Mouse (Mus musculus) induced T-regulatory cell, adult 2 months (primary cell): ENCODE results near the gene Rad9b.
A peak's percentile ranks its signal among the peaks of the same experiment; 100 is the strongest.

Experiments
- DNase-seq: peaks from one replicate; pipeline ENCODE4 v3.0.0-alpha.2; 2012; ENCODE audit warnings: low read depth

Gene Rad9b

GRCm38 (mm10) chr5:122353807-122354491, at the start of gene Rad9b, which contains the start of gene Vps29:
Gene Rad9b, minus strand, starts transcription at chr5:122354233.
Gene Vps29, plus strand, starts transcription at chr5:122354369.
- peak; percentile 100 for DNase-seq

DNA sequence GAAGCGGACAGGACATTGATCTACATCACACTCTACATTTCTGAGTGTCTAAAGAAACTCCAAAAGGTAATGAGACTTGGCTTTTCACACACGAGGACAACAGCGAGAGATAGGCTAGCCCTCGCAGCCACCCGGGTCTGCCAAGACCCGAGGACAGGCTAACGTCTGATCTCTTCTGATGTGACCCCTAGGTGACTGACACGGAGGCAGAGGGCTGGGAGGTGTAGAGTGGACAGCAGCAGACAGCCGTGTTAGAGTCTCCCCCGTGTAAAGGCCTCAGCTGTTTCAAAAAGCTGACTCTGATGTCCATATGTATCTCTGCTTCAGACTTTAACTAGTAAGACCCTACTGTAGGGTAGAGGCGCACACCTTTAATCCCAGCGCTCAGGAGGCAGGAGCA, 49.3 kb upstream of the Rad9b start:
- DNase-seq: no peak

- no peak for DNase-seq
Observed at GRCm38 (mm10) chr5:122402772-122403171, 48.7 kb upstream of the Rad9b start.

DNA sequence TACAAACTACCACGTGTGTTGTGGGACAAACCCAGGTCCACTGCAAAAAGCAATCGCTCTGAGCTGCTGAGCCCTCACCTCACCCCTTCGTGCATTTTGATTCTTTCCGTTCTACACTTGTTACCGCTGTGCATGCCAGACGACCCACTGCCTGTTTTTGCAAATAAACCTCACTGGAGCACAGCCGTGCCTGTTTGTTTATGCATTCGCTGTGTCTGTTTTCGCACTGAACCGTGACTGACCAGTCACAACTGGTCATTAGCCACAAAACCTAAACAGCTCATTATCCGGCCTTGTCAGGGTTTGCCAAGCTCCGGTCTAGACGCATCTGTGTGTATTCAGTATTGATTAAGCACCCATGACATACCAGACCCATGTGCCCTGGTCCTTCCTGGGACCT, 48.1 kb upstream of the Rad9b start:
- no peak for DNase-seq

DNA sequence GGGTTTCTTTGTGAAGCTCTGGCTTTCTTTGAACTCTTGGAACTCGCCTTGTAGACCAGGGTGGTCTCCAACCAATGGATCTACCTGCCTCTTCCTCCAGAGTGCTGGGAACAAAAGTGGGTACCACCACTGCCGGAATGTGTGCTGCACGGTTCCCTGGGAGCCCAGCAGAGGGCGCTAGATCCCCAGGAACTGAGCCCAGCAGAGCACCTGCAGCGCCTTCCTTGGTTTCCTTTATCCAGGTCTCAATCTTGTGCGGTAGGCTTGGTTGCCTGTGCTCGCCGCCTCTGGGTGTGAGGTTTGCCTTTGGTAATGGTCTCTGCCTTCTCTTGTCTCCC, 47.2 kb upstream of the Rad9b start:
- peak; percentile 79 for DNase-seq

DNA sequence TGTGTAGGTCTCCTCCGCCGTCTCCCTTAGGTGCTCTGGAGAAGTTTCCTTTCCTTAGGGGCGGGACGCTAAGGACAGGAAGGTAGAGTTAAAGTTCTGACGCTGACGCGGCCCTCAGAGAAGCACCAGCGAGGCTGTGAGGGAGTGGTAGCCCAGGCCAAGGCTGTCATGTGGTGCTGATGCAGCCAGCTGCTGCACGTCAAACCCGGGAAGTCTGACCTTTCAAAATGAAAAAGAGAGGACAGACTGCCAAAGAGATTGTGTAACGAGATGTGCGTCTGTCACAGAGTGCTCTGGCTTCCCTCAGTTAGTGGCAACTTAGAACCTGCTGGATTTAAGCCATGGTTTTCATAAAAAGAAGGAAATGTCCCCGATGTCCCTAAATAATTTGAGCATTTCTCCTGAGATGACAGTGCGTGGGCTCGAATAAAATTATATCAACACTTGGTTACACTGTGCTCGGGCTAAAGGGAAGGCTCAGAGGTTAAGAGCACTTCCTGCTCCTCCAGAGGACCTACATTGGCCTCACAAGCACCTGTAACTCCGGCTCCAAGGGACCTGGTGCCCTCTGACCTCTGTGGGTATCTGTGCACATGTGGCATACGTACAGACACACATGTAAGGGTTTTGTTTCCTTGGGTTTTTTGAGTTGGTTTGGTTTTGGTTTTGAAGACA, 46.7 kb upstream of the Rad9b start:
- DNase-seq: no peak

- DNase-seq: no peak
Observed at GRCm38 (mm10) chr5:122399871-122400270, 45.8 kb upstream of the Rad9b start.

DNA sequence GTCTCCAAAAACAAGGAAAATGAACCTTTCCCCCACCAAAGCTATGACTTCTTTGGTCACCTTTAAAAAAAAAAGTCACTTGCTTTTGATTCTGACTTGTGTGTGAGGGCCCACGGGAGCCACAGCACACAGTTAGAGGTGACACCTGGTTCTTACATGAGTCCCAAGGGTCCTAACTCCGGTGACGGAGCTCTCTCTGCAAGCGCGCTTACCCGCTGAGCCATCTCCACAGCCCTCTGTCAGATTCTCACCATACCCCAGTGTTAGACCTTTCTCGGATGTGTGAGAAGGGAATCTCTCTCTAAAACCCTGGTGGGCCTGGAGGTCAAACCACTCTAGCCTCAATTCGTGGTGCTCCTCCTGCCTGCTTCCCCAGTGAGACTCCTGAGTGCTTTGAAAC, 43.5 kb upstream of the Rad9b start:
- no peak for DNase-seq

GRCm38 (mm10) chr5:122396791-122397190, 42.8 kb upstream of the Rad9b start:
- peak; percentile 37 for DNase-seq

DNA sequence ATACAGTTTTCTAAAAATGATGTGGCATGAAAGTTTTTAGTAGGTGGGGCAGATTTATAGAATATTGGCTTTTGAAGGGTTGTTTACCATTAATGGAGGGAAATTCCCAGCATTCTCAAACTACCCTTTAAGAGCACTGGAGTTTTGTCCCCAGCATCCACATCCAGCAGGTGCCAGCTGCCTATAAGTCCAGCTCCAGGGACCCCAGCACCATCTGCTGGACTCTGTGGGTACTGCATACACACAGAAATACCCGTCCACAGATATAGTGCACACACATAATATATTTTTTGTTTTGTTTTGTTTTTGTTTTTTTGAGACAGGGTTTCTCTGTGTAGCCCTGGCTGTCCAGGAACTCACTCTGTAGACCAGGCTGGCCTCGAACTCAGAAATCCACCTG, 39.9 kb upstream of the Rad9b start:
- peak; percentile 93 for DNase-seq

GRCm38 (mm10) chr5:122392227-122393004, 38.4 kb upstream of the Rad9b start:
- peak; percentile 73 for DNase-seq

GRCm38 (mm10) chr5:122391786-122392180, 37.8 kb upstream of the Rad9b start, which contains the start of gene Arpc3:
Gene Arpc3, plus strand, starts transcription at chr5:122391878.
- peak; percentile 96 for DNase-seq

DNA sequence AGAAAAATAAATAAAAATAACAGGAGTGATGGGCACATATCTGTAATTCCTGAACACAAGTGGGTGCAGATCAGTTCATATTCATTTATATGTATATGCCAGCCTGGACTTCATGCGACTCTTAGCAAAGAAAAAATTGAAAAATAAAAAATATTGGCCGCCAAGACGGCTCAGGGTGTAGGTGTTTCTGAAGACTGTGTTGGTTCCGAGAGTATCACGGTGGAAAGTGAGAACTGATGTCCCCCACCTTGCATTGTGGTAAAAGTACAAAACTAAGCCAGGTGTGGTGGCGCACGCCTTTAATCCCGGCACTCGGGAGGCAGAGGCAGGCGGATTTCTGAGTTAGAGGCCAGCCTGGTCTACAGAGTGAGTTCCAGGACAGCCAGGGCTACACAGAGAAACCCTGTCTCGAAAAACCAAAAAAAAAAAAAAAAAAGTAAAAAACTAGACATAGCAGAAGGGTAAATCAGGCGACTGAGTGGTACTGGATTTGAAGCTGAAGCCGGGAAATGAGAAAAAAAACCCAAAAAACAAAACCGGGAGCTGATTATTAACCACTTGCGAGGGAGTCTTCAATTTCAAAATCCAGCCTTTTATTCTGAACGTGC, 37.2 kb upstream of the Rad9b start:
- DNase-seq: peak; percentile 44

DNA sequence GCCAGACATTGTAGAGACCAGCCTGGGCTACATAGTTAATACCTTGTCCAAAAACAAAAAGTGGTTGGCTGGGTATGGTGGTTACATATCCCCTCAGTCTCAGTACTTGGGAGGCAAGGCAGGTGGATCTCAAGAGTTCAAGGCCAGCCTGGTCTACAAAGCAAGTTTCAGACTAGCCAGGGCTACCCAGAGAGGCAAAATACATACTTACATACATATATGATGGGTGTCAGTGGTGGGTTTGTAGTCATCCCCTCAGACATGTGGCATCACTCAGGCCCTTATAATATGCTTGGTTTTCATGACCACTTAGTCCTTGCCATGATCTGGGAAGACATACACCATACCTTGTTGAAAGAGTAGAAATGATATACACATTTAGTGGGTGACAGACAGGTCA, 36.6 kb upstream of the Rad9b start:
- DNase-seq: no peak

DNA sequence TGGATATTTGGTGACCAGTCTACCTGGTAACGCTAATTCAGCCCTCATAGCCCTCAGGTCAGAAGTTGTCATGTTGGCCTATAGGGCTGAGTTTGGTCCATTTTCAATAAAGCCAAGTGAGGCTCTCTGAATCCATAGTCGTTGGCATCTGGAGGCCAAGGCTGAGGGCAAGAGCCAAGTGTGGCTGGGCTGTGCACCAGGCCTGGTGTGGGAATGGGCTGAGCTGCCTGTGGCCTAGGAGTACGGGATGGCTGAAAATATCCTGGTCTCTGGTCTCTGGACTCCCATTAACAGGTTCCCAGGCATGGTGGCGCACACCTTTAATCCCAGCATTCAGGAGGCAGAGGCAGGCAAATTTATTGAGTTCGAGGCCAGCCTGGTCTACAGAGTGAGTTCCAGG, 36.0 kb upstream of the Rad9b start:
- DNase-seq: no peak

DNA sequence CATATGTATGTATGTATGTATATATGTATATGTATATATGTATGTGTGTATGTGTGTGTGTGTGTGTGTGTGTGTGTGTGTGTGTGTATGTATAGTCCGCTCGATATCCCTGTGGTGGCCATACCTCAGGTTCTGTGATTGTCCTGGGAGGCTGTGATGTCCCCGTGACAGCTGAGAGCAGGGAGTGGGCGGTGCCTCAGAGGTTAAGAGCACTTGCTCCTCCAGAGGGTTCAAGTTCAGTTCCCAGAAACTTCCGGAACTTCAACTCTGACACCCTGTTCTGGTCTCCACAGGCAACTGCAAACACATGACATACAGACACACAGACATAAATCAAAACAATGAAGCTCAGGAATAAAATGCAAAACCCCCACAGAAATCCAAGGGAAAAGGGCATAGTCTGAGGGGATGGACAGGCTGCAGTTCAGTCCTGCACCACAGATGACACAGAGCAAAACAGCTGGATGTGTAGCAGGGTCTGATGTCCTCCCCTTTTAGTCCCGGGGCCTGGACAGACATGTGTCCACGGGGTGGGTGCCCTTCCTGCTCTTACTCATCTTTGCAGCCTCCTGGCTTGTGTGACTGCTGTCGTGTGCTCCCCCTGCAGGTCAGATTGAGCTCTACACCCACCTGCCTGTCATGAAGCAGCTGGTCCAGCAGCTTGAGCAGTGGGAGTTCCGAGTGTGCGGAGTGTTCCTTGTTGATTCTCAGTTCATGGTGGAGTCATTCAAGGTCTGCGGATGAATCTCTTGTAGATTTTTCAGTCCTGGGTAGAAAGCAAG, 25.5 kb upstream of the Rad9b start:
- peak; percentile 88 for DNase-seq

DNA sequence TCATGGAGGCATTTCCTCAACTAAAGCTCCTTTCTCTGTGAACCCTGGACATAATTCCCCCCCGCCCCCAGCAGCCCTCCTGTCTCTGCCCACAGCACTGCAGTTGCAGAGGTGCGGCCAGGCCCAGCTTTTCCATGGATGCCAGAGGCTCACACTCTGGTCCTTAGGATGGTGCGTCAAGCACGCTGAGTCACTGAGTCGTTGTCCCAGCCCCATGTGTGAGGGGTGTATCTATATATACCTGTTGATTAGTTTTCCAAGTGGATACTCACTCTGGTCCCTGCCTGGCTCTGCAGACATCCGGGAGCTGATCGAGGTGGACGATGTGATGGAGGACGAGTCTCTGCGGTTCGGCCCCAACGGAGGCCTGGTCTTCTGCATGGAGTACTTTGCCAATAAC, 24.1 kb upstream of the Rad9b start:
- no peak for DNase-seq

DNA sequence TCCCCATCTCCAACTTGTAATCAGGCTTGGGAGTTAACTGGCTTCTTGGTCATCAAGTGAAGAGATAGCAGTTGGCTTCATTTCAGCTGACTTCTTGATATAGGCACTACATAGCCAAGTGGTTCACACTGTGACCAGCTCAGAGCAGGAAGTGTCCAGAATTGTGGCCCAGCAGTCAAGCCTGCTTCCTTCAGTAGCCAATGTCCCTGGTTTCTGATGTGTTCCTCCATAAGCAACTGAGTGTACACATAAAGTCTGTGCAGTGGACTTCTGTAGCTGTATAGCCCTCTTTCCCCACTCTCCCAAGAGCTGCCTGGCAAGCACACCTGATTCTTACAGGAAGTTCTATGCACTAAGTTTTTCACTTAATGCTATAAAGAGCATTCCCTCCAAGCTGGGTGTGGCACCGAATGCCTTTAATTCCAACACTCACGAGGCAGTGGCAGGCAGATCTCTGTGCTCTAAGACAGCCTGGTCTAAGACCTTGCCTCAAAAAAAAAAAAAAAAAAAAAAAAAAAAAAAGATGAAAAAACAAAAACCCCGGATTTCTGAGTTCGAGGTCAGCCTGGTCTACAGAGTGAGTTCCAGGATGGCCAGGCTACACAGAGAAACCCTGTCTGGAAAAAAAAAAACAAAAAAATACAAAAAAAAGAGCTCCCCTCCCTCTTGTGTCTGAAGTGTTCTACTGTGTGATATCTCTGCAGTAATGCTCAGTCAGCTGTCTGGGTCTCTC, 23.2 kb upstream of the Rad9b start:
- DNase-seq: no peak

DNA sequence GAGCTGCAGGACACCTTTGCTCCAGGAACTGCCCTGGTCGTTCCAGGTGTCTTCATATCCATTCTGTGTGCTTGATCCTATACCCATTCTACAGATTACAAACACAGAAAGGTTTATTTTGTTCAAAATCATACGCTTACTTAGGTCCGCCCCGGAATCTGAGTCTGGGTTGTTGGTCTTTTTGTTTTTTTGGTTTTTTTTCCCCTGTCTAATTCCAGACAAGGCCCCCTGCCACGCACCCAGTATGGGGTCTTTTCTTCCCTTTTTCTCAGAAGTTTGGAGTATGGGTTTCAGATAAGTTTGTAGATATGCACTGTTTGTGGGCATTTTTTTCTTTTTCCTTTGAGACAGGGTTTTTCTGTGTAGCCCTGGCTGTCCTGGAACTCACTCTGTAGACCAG, 18.8 kb upstream of the Rad9b start:
- DNase-seq: no peak

DNA sequence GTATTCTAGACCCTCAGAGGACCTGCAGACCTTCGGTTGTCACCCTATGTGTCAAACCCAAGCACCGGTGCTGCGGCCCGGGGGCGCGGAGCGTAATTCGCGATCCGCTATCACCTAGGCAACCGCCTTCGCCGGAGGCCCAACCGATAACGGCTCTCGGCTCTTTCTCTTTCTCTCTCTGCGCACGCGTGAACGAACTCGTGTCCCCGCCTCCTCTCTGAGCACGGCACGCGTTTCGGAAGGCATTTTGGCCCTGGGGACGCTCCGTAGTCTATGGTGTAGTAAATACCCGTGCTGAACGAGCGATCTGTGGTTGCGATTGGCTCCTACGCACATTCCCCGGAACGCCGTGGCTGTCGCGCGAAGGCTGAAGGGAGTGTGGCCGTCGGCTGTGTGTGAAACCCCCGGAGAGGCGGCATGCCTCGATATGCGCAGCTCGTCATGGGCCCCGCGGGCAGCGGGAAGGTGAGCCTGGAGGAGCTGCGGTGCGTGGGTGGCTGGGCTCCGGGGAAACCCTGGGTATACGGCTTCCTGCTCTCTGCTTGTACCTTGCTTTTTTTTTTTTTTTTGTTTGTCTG, 18.2 kb upstream of the Rad9b start, which contains the start of gene Fam216a:
Gene Fam216a (minus strand): TSS at position 173 of the 578 bp plus-strand sequence.
- peak; percentile 100 for DNase-seq
